Mouse (Mus musculus) natural killer cell, adult 2 months (primary cell): ENCODE results near the gene Abhd14a.

ENCODE experiments used
- DNase-seq, 2 experiments: peaks; one replicate each; pipeline ENCODE4 v3.0.0; 2022; ENCODE audit warnings: low spot score in 2 of 2

Gene Abhd14a

DNA sequence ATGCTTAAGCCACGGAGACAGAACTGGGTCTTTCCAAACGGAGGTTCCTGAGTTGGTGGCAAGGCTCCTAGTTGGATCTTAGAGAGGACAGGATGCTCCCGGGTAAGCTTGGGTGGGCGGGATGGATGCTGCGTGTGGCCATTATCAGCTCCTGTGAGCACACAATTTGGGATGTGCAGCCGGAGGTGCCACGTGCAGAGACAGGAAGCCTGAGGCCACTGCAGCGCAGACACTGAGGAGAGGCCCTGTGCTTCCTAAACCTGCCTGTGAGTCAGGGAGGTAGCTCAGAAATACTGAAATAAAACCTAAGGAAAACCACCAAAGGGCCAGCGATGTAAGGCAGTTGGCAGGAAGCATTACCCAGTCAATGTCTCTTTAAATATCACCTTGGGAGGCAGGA is 22.3 kb upstream of the Abhd14a start:
- DNase-seq: no peak

DNA sequence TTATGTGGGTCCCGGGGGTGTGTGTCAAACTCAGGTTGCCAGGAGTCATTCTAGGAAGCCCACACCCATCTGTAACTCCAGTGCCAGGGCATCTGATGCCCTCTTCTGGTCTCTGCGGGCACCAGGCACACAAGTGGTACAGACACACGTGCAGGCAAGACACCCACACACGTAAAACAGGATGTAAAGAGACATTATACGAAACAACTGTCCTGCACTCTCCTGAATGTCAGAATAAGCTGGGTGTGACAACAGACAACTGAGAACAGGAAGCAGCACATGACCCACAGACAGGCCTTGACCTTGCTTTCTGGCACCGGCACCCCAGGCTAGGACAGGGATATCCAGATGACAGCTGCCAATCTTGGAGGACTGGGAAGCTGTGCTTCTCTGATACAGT is 21.8 kb upstream of the Abhd14a start:
- DNase-seq: peak in 1 of 2 experiments; percentile 33

DNA sequence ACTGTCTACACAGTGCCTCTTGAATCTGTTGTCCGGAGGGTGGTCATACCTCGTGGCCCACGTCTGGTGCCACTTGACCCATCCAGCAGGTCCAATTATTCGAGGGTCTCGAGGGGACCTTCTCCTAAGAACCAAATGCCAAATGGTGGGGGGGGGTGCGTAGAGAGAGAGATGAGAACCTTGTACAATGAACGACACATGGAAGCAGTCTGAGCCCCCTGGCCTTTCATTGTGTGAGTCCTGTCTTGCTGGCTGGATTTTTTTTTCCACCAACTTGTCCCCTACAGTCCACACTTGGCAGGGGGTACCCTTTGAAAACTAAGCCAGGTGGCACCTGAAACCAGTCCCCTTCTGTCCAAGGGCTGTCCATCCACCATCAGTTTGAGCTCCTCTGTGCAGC is 20.3 kb upstream of the Abhd14a start:
- no peak for DNase-seq

DNA sequence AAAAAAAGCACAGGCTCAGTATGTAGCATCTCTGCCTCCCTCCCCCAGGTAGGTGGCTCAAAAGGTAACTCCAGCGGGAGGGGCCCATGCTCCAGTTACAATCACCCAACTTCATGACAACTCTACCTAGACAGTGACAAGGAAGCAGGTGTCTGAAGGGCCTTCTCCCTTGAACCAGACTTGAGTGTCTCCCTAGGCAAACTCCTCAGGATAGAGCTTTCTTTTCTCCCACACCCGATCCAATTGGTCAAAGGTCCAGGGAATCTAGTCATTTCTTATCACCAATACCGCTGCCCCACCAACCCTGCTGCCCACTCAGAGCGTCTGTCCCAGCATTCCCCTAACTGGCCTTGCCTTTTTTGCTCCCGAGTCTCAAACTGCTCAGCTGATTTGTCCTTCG is 19.2 kb upstream of the Abhd14a start:
- DNase-seq: no peak

DNA sequence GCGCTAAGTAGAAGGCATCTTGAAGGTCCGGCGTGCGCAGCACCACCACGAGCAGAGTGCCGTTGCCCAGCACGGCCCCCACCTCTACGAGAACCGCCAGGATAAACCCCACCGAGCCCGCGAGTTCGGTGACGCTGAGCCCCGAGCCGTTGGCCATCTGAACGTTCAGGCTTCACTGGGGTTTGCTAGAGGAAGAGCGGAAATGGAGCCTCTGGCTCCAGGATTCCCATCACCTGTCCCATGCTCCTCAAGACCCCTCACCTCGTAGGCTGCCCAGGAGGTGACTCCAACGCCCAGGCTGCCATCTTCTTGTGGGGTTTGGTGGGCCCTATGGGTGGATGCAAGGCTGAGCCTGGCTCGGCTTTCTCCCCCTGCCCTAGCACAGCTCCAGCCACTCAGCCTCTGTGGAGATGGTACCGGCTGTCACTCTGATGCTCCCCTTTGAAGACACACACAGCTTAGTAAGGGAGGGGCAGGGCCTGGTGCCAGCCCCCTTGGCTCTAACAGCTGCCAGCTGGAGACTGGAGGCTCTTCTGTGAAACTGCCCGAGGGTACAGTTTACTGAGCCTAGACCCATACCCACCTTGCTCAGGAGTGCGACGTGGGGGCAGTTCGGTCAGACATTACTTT is 18.2 kb upstream of the Abhd14a start, which contains the start of gene Gpr62:
Gpr62 (minus strand) TSS at position 368 of the 630 bp plus-strand sequence.
- DNase-seq: no peak

DNA sequence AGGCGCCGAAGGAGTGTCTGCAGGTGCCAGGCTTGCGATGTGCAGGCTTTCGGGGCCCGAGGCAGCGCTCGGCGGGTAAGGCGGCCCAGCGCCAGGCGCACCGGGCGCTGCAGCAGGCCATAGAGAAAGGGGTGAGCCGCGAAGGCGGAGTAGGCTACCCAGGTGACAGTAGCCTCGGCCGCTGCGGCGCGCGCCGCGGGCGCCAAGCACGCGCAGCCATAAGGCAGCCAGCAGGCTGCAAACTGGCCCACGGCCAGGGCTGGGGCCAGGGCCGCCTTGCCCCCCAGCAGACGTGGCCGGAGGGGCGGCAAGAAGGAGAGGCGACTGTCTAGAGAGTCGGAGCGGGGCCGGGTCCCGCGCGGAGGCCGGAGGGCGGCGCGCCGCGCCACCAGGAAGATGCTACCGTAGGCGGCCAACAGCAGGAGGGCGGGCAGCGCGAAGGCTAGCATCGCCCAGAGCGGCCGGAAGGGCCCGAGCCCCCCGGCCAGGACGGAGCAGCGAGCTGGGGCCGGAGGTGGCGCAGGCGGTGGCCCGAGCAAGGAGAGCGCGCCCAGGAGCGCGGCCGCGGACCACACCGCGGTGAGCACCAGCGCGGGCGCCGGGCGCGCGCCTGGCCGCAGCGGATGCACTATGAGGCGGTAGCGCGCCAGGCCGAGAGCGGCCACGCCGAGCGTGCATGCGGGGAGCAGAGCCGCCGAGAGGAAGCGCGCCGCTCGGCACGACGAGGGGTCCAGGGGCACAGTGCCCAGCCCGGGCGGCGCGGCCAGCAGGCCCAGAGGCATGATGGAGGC is 17.5 kb upstream of the Abhd14a start:
- DNase-seq: peak; percentile 37 to 40

DNA sequence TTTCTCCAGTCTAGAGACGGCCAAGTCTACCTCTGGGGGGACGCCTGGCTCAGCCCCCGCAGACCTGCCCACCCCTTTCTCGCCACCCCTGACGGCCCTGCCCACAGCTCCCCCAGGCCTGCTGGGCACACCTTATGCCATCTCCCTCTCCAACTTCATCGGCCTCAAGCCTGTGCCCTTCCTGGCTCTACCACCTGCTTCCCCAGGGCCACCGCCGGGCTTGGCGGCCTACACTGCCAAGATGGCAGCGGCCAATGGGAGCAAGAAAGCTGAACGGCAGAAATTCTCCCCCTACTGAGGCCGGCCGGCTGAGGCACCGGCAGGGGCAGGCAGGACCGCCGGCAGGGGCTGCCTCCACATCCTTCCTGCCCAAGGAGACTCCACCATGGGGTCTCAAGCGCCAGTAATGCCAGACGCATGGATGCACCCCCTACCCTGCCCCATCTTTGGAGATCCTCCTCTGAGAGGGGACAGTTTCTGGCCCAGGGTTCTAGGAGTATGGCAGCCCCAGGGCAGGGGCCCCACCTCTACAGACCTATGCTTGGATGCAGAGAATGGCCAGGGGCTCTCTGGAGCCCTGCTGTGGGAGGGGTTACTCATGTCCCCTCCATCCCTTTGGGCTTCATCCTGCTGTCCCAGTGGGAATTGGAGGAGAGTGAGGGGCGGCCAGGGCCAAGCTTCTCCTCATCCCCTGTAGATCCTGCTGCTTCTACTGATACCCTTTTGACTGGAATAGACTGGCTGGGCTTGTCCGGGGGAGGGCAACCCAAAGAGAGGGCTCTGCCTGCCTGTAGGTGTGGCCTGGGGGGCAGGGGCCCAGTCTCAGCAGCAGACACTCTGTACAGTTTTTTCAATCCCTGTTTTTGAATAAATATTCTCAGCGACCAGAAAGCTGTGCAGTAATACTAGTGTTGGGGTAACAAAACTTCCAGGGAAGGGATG is 15.9 kb upstream of the Abhd14a start:
- DNase-seq: no peak

DNA sequence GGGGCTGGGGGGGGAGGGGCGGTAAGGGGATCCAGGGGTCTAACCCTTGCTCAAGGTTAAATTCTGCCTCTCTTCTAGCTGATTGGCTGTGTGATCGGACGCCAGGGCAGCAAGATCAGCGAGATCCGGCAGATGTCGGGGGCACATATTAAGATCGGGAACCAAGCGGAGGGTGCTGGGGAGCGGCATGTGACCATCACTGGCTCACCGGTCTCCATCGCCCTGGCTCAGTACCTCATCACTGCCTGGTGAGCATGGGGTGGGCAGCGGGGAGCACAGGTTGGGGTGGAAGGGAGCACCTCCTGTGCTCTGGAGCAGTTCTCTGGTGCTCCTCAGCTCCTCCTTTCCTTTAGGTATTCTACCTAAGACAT is 14.9 kb upstream of the Abhd14a start:
- DNase-seq: no peak

DNA sequence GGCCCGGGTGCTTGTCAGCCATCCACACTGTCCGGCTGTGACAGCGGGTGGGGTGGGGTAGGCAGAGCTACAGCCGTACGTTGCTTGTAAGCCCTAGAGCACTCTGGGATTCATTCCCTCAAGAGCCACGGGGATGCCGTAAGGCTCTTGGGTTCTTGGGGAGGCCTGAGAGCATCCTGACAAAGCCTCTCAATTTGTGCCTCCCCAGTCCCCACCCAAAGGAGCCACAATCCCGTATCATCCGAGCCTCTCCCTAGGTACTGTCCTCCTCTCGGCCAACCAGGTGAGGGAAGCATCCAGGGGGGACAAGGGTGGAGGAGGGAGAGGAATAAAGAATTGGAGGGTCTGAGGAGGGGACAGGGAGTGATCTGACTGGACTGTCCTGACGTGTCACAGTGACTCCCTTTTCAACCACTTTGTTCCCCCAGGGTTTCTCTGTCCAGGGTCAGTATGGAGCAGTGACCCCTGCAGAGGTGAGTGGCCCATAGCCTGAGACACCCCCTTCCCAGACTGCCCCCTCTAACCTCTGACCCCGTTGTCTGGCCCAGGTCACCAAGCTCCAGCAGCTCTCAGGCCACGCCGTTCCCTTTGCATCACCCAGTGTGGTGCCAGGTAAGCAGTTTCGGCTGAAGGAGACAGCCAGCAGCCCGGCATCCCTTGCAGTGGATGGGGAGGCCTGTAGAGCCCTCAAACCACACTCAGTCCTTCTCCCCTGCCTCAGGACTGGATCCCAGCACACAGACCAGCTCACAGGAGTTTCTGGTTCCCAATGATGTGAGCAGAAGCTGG is 14.4 kb upstream of the Abhd14a start:
- no peak for DNase-seq

DNA sequence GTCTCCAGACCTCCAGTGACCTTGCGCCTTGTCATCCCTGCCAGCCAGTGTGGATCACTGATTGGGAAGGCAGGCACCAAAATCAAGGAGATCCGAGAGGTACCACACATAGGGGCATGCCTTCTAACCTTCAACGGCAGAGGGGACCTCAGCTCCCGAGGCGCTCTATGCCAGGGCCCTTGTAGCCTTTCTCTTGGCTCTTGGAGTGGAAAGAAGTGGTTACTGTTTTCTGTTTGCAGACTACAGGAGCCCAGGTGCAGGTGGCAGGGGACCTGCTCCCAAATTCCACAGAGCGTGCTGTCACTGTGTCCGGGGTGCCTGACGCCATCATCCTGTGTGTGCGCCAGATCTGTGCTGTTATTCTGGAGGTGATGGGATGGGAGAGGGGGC is 13.5 kb upstream of the Abhd14a start:
- DNase-seq: no peak

DNA sequence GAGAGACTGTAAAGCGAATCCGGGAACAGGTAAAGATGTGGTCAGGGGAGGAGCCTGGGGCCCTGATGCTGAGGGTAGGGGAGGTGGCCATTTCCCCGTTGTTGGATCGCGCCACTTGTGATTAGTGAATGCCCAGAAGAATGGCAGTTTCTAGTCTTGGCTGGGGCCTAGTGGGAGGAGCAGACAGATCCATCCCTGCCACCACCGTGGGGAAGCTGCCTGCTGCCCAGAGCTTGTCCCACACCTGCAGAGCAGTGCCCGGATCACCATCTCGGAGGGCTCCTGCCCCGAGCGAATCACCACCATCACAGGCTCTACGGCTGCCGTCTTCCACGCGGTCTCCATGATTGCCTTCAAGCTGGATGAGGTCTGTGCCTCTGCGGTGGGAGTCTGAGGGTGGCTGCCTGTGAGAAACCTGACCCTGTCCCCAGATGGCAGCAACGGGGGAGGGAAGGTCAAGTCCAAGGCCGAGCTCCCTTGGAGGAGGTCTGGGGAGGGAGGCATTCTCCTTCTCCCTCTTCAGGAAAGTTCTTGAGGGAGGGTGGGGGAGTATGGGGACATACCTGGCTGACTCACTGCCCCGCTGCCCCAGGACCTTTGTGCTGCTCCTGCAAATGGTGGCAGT is 13.0 kb upstream of the Abhd14a start:
- DNase-seq: no peak

DNA sequence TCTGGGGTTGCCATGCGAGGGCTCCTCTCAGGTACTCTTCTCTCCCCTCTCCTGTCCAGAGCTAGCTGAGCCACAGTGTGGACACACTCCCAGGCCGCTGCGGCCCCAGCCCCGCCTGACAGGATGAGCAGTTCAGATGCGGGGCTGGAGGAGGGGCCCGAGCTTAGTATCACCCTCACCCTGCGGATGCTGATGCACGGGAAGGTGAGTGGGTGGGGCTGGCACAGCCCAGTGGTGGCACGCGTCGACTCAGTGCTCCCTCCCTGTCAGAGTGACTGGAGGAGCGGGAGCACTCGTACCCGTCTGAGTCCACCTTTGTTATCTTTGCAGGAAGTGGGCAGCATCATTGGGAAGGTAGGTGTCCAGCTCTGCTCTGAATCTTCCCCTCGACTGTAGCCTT is 12.5 kb upstream of the Abhd14a start:
- no peak for DNase-seq

DNA sequence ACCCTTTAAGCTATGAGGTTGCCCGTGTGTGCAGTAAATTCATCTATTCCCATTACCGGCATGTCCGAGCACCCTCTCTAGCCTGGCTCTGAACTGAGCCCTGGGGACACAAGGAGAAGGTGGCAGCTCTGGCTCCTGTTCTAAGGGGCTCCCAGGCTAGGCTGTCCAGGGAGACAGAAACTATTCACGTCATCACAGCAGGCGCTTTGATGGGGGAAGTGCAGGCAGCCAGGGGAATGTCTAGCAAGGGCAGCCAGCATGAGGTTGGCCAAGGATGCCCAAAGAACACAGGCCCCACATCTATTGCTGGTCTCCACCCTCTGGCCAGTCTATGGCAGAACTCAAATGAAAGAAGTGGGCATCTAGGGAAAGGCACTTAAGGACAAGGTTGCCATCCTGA is 10.4 kb upstream of the Abhd14a start:
- DNase-seq: no peak

DNA sequence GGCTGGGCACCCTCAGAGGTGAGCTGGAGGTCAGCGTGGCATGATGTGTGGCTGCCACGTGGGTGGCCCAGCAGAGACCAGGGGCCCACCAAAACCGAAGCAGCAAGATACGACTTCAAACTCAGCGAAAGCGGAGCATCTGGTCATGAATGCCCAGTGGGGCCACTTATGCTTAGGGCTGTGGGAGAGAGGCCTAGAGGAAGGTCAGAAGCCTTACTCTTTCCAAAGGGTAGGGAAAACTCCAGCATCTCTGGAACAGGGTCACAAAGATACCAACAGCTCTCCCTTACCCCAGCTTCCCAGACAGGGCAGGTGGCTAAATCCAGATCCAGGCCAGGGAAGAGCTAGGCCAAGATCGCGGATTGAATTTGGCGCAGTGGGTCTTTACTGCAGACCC is 9.7 kb upstream of the Abhd14a start:
- no peak for DNase-seq

DNA sequence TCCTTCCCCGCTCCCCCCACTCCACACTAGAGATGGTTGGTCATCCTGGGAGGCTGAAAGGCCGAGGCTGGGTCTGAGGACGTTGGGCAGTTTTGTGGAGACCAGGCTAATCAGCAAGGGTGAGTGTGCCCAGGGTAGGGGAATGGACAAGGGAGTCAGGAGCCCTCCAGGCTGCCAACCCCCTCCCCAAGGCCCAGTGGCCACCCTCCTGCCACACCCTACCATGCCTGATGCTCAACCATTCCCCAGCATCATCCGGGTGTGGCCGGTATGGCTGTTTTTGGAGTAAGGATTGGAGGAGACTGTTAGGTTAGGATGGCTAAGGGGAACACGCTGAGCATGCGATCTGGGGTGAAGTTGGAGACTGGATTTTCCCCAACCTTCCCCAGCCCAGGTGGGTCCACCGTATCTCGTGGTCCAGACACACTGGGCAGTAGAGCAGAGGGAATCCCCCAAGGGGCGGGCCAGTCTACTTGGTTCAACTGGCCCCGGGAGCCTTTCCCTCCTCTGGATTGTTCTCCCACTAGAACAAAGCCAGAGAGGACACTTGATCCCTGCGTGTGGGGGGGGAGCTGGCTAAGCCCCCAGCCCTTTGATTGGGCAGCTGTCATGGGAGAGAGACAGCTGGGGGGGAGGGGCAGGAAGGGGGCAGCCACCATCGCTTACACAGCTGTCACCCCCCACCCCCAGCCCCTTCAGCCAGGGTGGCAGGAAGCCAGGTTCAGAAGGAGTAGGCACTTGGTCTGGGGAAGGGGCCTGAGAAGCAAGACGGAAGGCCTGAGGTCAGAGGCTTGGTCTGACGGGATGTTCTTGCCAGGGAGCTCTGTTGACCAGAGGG is 9.1 kb upstream of the Abhd14a start:
- no peak for DNase-seq

DNA sequence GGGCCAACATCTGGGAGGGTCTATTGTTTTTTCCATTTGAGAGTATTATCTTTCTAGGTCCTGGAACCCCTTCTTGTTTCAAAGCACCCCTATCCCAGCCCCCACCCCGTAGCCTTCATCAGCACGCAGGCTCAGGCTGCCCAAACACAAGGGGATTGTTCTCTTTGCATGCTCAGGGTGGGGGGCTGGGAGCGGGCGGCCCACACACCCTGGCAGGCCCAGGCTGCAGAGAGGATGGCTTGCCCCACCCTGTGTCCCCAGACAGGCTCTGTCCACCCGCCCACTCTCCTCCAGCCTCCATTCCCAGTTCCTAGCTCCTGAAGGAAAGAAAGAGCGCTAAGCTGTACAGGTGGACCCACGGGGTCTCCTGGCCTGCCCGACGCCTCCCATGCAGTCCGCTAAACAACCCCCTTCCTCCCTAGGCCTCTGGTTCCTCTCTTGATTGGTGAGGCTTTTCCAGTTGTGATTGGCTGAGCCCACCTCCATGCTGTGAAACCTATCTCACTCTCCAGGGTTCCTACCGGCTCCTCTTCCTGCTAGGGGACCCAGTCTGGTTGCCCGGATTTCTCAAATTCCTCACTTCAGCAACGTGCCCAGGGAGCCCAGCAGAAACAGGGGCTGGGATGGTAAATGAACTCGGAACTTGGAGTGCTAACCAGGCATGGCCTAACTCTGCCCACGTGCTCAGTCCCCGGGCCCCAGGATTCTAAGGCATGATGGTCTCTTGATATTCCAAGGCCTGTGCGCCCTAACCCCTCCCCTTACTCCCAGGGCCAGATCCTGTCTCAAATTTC is 7.6 kb upstream of the Abhd14a start:
- no peak for DNase-seq

DNA sequence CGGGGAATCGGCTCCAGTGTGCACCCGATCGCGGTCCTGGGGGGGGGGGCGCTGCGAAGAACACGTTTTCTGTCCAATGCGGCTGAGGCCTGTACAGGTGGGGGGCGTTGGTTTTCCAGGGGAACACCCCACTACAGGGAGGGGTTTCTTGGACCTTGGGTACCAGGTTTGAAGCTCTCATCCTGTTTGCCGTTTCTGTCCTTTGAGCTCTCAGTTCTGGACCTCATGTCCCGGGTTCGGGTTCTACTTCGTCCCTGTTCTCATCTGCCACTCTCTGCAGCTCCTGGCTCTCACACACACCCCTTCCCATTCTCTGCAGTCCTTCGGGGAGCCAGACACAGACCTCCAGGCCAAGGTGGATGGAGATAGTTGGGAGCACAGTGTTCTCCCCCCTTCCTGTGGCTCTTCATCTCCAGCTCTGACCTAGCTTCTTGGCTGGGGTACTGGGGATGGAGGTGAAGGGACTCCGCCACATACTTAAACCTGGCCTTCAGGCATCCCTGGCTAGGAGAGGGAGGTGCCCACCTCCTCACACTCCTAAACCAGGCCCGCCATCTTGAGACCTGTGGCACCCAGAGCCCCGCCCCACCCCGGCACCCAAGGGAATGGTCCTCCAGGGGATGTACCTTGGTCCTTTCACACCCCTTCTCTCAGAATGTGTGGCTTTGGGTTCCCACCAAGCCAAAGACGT is 6.7 kb upstream of the Abhd14a start:
- no peak for DNase-seq

DNA sequence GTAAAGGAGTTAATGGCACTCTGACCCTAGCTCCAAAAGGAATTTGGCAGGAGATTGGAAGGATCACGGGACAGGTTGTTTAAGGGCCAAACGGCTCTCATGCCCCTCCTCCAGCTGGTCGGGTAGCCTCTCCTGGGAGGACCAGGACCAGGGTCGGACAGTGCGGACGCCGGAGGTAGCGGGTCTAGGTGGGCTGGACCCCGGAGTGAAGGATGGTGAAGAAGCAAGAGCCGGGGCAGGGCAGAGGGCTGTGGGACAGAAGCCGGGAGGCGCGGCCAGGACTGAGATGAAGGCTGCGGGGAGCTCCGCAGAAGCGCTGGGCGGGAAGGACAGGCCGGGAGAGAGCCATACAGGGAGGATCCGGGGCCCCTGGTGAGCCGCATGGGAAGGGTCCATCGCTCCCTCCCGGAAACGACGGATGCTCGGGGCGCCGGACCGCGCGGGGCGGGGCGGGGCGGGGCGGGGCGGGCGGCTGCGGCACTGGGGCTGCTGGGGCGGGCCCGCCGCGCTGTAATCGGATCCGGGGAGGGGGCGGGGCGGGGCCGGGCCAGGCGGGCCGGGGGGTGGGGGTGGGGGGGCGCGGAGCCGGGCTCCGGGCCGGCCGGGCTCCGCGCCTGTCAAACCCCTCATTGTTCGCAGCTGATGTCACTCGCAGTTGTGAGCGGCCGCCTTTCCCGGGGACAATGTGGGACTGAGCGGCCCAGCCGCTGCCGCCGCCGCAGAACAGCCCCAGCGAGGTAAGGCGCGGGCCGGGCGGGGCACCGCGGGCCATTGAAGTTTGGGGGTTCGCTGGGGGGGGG is 6.0 kb upstream of the Abhd14a start, which contains the start of gene Pcbp4:
Pcbp4 (plus strand) TSS at position 21 of the 800 bp plus-strand sequence.
- DNase-seq: peak in 1 of 2 experiments; percentile 11
